Mouse (Mus musculus): ENCODE data around the gene Gpc4.

Gpc4 gene

DNA sequence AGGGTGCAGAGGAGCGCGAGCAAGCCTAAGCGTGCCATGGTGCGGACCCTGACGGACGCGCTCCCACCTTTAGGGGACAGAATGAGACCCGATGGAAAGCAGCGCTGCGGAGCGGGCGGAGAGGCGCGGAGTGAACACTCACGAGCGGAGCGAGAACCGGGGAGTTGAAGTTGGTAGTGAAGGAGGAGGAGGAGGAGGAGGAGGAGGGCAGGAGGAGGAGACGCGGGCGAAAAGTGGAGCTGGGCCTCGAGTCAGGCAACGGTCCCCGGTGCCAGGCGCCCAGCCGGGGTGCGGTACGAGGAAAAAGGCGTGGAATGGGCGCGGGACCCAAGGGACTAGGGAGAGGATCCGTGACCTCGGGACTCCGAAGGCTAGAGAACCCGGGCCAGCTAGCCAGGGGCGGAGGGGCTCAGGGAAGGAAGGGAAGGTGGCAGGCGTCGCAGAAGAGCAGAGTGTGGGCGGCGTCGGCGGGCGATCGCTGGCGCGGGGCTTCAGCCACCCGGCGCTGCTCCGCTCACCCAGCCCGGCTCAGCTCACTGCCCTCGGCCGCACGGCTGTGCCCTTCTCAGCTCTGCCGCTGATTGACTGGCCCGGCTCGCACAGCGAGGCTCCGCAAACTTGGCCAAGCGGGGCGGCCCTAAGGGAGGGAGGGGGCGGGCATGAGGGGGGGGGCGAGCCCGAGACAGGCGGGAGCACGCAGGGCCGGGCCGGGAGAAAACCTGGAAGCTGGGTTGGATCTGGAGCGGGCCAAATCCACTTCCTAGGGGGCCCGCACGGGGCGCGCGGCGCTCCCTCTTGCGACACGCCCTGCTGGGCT, at the start of gene Gpc4:
Gene Gpc4, minus strand, starts transcription at position 515 of the 817 bp plus-strand sequence.
- DNase-seq (ENCODE audit: extremely low read depth, insufficient read length, low spot score) = no peak

DNA sequence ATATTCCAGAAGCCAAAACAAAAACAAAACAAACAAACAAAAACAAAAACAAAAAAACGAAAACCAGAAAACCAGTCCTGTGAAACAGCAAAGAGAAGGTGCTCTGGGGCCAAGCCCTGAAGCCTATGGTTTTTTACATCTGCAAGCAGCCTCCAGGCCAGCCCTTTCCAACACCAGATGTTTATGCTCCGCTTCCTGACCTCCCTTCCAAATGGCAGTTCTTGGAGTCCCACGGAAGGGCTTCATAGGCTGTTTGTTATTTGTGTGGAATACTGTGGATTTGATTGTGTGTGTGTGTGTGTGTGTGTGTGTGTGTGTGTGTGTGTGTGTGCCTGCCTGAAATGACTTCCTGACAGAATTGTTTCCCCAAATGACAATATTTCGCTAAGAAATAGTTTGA, 47.8 kb upstream of the Gpc4 start:
- no peak for DNase-seq (ENCODE audit: extremely low read depth, insufficient read length, low spot score)

DNA sequence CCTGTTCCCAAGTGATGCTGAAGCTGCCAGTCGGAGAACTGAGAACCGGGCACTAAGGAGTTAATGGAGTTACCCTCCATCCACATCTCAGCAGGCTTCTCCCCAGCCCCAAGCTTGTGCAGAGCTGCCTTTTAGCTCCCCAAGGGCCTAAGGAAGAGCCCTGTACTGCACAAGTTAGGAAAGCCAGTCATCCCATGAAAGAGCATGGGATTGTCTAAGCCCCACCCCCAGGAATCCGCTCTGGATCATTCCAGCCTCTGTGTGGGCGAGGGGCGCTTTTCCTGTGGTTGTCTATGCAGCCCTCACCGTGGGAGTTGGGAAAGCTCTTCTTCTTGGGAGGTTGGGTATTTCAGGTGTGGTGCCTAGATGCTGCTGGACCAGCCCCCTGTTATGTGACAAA, 34.8 kb upstream of the Gpc4 start:
- DNase-seq (ENCODE audit: extremely low read depth, insufficient read length, low spot score) = no peak

DNA sequence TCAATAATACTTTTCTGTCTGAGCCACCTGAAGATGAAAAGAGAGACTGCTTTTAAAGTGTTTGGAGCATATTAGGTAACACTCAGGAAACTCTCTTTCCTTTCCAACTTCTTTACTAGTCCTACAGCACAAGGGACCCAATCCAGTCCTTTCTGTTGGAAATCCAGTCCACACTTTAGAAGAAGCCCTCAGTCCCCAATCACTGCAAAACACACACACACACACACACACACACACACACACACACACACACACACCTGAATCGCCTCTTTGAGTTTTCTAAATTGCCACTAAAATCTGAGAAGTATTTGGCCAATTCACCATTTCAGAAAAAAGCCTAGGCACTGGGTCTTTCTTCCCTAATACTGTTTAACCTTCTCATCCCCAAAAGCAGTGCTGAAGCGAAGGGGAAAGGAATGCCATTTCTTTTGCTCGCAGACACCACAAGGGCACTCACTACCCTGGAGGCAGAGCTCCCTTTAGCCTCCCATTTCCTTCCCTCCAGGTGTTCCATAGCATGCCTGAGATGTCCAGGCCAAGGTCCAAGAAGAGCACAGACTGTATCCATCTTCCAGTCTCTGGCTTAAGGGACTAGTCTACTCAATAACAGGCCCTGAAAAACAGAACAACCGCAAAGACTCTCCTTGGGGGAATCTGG, 28.4 kb upstream of the Gpc4 start:
- no peak for DNase-seq (ENCODE audit: extremely low read depth, insufficient read length, low spot score)

DNA sequence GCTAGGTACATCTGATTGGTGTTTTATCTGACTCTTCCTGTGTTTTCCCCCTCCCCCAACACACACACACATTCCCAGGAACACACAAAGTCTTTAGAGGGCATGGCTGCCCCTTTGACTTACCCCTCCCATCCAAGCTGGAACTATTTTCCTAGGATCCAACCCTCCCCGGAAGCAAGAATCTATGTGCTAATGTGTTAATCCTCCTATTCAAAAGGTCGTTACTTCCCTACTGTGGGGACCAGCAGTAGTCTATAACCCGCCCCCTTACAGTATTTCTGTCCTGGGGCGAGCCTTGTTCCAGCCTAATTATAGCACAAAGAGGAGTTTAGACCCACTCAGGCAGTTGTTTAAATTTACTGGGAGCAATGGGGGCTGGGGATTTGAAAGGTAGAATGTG, 24.0 kb upstream of the Gpc4 start:
- no peak for DNase-seq (ENCODE audit: extremely low read depth, insufficient read length, low spot score)

DNA sequence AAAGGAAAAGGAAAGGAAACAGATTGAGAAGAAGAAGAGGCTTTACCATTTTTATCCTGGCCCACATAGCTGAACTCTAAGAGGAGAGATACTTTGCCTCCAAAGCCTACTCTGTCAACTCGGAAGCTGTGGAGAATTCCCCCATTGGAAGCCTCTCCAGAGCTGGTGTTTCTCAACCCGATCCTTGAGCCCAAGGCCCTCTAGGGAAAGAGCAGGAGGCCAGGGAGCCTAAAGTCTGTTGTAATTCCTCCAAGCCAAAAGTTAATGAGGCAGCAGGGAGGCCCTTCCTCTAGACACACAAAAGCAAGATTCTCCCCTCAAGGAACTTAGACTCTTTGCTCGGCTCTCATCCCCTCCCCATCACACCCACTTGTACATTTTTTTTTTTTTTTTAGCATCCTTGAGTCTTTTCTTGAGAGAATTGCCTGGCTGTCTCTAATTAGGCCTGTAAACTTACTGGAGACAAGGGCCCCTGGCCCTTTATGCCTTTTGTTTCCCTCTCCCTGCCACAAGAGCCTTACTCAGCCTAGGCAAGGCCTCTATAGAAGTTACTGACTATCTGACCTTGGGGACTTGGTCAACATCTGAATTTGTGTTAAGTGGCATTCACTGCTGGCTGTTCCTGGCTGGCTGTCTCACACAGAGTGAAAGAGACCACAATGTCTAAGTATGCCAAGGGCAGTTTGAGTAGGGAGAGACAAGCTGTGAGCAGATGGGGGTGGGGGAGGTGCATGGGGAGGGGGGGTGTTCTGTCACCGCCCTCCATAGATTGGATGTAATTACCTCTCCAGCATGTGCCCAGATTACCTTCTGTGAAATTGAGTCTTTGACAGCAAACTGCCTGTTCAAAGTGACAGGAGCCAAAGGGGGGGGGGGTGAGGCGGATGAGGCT, 18.7 kb upstream of the Gpc4 start:
- DNase-seq (ENCODE audit: extremely low read depth, insufficient read length, low spot score) = no peak

DNA sequence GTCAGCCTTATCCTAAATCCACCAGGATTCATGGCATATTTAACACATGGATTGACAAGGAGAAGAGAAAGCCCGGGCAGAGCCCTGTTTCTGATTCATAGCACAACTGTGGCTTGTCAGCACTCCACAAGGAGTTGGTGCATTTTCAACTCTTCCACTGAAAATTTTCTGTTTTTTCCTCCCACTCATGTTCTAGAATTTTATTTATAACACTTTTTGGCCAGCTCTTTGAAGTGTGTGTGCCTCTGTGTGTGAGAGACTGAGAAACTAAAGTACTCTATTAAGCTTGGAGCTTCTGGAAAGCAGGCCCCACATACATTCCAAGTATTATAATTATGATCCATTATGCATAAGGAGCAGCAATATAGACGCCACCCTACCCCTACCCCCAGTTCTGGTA, 16.3 kb upstream of the Gpc4 start:
- no peak for DNase-seq (ENCODE audit: extremely low read depth, insufficient read length, low spot score)

DNA sequence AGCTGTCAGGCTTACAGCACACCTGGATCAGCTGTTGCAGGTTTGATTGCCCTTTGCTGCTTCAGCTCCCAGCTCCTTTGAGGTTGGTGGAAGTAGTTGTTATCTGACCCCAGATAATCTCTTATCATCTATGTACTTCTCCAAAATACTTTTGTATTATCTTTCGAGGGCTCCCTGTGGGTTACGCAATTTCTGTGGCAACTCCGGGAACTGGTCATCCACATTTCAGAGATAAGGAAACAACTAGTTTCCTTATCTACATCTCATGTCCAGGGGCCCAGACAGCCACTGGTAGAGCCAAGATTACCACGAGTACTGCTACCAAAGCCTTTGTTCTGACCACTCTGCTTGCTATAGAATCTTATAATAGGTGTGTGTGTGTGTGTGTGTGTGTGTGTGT, 12.0 kb upstream of the Gpc4 start:
- DNase-seq (ENCODE audit: extremely low read depth, insufficient read length, low spot score) = no peak

DNA sequence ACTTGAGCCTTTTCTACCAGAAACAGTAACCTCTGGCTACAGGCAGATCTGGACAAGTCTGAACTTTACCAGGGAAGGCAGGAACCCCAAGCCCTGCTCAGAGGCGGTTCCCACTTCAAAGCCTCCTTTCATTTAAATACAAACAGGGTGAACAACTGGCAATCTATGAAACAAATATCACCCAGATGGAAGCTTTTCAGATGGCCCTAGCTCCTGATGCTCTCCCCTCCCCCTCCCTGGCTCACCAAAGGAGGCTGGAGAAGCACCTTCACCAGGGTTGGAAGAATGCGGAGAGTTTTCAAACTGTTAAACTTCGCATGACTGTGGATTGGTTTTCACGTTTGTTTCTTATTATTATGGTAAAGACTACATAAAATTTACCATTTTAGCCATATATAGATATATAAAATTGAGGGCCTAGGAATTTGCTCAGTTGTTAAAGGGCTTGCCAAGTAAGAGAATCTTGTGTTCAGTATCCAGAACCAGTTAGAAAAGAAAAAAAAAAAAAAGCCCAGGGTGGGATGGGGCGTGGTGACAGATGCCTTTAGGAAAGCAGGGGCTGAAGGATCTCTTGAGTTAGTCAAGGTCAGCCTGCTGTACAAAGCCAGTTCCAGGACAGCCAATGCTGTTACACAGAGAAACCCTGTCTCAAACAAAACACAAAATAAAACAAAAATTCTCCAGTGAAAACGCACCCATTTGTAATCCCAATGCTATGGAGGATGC, 2.6 kb upstream of the Gpc4 start:
- DNase-seq (ENCODE audit: extremely low read depth, insufficient read length, low spot score) = no peak

DNA sequence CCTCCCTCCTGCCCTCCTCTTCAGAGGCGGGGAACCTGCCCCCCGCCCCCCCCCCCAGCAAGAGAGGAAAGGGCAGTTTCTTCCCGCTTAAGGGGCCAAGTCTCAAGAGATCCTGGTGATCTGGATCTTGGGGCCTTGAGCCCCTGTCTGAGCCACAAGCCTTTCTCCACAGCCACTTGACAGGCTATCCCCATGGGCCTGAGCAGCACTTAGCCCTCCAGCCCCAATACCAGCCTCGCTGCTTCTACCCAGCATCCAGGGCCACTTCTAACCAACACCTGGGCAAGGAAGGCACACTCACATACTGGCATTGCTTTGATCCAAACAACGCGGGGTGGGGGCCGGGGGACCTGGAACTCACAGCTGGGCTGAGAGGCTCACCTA, 495 bp upstream of the Gpc4 start:
- DNase-seq (ENCODE audit: extremely low read depth, insufficient read length, low spot score) = no peak

DNA sequence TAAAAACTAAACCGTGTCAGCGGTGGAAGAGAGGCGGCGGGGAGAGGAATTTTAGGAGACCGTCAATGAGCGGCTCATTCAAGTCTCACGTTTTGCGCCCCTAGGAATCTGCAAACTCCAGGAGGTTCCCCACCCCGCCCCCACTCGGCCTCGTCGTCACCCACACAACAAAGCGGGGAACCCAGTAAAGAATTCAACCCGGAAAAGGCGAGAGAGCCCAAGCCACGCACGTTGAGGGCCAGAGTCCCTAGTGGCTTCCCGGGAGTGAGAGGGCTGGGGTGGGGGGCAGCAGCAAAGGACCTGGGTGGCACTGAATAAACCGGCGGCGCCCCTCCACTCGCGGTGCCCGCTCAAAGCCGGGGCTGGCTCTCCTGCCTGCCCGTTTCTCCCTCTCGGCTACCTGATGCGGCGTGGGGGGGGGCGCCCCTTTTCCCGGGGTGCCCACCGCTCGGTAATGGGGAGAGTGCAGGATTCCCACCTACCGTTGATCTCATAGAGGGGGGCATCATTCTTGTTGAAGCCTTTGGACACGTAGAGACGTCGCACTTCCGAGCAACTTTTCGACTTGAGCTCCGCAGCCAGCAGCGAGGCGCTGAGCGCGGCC, 816 bp downstream of the Gpc4 start:
- no peak for DNase-seq (ENCODE audit: extremely low read depth, insufficient read length, low spot score)

DNA sequence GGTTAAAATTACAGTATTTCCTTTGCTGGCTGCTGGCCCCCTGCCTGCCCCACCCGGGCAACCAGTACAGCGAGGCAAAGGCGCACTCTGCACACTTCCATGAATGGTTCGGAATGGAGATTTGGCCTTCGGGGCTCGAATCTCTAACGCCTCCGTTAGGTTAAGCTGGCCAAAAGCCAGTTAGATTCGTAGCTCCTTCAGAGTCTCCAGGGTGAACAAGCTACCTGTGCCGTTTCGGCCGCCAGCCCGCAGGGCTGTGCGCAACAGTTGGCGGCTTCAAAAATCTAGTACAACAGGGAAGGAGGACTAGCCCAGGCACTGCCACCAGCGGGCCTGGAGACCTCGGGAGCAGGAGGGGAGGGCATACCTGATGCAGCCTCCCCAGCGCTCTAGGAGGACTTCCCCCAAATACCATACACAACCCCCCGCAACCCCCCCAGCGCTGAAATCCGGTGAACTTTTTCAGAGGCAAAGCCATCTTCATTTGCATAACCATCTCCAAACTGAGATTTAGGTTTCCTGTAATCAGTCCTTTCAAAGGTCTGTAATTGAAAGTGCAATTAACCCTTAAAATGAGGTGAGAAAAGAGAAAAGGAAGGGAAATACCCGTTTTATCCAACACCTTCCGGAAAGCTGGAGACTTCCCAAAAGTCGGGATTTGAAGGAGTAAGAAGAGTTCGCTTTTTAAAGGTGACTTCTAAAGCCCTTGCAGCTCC, 1.5 kb downstream of the Gpc4 start:
- no peak for DNase-seq (ENCODE audit: extremely low read depth, insufficient read length, low spot score)

DNA sequence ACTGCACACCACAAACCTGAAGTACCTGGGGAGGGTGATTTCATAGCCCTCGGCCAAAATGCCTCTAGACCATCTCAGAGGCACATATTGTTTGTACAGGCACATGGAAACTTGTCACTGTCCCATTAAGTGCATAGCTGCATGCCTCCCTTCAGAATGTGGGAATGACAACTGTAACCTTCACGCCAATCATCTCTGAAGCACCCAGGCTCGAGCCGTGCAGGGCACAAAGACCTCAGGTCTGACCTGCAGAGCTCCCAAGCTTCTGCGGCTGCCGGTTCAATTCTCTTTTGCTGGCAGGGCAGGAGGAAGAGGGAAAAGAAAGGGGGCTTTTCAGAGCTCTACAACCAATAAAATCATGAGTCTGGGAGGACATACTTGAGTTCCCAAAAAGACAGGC, 2.3 kb downstream of the Gpc4 start:
- DNase-seq (ENCODE audit: extremely low read depth, insufficient read length, low spot score) = no peak

DNA sequence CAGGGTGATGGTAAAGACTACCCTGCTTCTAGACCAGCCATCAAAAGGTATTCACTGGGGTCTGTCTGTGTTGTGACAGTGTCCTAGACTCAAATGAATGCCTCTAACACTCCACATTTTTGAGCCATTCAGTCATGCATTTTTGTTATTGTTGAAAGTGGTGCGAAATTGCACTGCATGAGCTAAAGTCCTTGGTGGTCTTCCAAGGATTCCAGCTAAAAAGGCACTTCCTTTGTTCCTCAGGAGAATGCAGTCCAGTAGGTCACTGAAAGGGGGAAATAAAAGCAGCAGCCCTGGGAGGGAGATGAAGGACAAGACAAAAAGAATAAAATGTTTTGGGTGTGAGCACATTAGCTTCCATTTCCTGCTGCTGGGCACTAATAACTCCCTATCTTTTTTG, 2.8 kb downstream of the Gpc4 start:
- DNase-seq (ENCODE audit: extremely low read depth, insufficient read length, low spot score) = no peak

DNA sequence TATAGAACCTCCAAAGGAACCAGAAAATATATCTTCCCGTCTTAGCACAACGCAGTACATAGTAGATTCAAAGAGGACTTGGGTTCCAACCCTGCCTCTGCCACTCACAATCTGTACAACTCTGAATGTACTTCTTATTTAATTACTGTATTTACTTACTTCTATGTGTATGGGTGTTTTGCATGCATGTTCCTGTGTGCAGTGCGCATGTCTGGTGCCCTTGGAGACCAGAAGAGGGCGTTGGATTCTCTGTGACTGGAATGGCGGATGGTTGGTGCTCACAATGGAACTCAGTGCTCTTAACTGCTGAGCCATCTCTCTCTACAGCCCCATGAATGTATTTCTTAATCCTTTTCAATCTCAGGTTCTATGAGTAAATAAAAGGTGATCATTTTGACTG, 5.4 kb downstream of the Gpc4 start:
- no peak for DNase-seq (ENCODE audit: extremely low read depth, insufficient read length, low spot score)

DNA sequence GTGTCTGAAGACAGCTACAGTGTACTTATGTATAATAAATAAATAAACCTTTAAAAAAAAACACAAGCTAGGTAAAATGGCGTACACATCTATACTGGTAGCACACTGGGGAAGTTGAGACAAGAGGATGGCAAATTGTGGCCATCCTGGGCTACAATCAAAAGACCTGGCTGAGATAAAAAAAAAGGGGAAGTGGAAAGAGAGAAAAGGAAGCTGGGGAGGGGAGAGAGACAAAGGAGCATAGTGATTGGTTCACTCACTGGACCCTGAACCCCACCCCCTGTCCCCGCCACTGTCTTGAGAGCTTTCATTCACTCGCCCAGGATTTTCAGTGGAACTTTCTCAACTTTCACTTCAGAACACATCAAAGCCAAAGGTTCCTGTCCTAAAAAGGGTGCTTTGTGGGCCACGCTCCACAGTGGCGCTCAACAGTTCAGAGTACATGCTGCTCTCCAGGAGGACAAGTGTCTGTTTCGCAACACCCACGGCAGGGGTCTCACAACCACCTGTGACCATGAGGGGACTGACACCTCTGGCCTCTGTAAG, 9.6 kb downstream of the Gpc4 start:
- DNase-seq (ENCODE audit: extremely low read depth, insufficient read length, low spot score) = no peak

DNA sequence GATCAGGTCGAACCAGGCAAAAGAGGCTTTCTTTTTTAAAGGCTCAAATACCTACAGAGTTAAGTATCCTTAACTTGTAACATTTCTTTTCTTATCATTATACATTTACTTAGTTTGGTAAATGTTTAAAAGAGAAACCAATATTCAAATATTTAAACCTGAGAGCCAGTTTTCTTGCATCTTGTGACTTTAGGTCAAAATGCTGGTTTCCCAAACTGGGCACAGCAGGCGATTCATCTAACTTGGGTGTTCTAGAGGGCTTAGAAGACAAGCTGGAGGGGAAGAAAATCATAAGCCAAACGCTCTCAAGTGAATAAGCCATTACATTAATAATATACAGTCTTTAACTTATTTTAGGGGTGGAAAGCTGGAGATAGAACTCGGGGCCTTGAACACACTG, 10.2 kb downstream of the Gpc4 start:
- DNase-seq (ENCODE audit: extremely low read depth, insufficient read length, low spot score) = no peak

DNA sequence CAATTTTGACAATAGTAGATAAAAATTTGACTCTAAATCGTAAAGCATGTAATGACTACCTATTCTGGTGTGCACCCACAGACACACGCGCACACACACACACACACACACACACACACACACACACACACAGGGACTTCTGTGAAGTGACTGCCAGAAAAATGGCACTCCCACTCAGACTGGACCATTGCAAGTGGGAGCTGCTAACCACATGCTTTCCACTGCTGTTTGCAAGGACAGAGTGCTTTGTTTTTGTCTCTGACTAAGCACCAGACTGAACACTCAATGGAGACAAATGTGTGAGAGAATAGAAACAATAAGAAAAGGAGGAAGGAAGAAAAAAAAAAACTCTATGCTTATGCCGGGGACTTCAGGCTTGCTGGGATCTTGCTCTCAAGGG, 11.6 kb downstream of the Gpc4 start:
- no peak for DNase-seq (ENCODE audit: extremely low read depth, insufficient read length, low spot score)

DNA sequence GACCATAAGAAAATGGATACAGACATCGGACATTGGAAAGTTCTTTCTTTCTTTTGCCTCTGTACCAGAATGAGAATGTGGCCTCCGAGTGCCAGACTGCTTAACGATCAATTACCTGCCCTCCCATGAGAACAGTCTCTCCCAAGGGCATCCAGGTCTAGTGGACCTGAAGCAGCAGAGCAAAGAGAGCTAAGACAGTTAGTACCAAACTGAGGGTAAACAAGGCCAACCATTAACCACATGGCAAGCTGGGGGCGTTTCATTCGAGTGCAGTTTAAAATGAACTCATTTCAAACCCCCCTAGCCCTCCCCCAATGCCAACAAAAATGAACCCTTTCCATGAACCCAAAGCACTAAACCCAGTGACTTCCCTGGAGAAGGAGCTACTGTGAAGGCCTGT, 12.1 kb downstream of the Gpc4 start:
- DNase-seq (ENCODE audit: extremely low read depth, insufficient read length, low spot score) = no peak

DNA sequence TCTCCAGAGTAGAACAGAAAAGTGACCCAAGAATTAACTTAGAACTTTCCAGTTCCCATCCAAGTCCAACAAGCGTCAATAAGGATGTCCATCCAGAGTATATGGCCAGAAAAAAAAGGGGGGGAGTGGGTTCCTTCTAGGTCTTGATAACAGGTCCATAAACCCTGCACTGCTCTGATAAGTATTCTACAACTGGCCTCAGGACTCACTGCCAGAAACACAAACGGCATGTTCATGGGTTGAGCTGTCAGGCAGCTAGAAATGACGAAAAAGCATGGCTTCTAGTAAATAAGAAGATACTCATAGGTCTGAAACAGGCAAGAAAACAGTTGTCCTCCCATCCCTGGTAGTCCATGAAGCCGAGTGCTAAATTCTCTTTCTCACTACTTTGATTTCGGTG, 13.5 kb downstream of the Gpc4 start:
- no peak for DNase-seq (ENCODE audit: extremely low read depth, insufficient read length, low spot score)

All from 3134 (cell line).